Mouse (Mus musculus) liver, embryonic 16.5 days (tissue): Measurements from ENCODE around the gene Sorbs1. TPM values are rescaled to one million over a fixed set of nuclear protein-coding genes. Genes with fewer than 3 reads are reported as not detected.
A peak's percentile ranks its signal among the peaks of the same experiment; 100 is the strongest.

Source experiments
- ATAC-seq: fragments of 200-750 bp; cut with Nextera tagmentation; 2 replicates; pipeline ENCODE4 v1.8.0; 2017; ENCODE audit warnings: low read depth, mild to moderate bottlenecking, moderate number of reproducible peaks, moderate library complexity
- H3K27ac ChIP-seq: fragments of 300-500 bp; sonication (generic); 2 replicates; pipeline ENCODE4 v1.5.1; 2014; ENCODE audit warnings: mild to moderate bottlenecking, low read length
- H3K27me3 ChIP-seq: fragments of 300-500 bp; sonication (generic); 2 replicates; pipeline ENCODE4 v1.6.1; 2014; ENCODE audit warnings: low read depth, low read length, mixed read lengths; ENCODE audit not compliant: control insufficient read depth, insufficient read depth
- H3K36me3 ChIP-seq: fragments of 300-500 bp; sonication (generic); 2 replicates; pipeline ENCODE4 v1.6.1; 2014; ENCODE audit warnings: mild to moderate bottlenecking; ENCODE audit not compliant: control insufficient read depth, insufficient read depth
- H3K4me1 ChIP-seq: fragments of 300-500 bp; sonication (generic); 2 replicates; pipeline ENCODE4 v1.6.1; 2014; ENCODE audit warnings: low read depth, low read length, mixed read lengths; ENCODE audit not compliant: control insufficient read depth
- H3K4me2 ChIP-seq: fragments of 300-500 bp; sonication (generic); 2 replicates; pipeline ENCODE4 v1.6.1; 2014; ENCODE audit warnings: low read depth, low read length, mixed read lengths
- H3K4me3 ChIP-seq: fragments of 300-500 bp; sonication (generic); 2 replicates; pipeline ENCODE4 v1.5.1; 2014; ENCODE audit warnings: low read depth, mild to moderate bottlenecking, low read length
- H3K9ac ChIP-seq: fragments of 300-500 bp; sonication (generic); 2 replicates; pipeline ENCODE4 v1.6.1; 2014; ENCODE audit warnings: low read depth, low read length
- H3K9me3 ChIP-seq: fragments of 300-500 bp; sonication (generic); replicated peaks from 2 replicates; pipeline ENCODE4 v1.6.1; 2016; ENCODE audit warnings: low read length; ENCODE audit not compliant: control insufficient read depth
- WGBS: fragments of 180-500 bp; shearing (Covaris S2); extraction: QIAGEN DNeasy Blood & Tissue Kit; methylation state at CpG from one replicate; pipeline ENCODE4 v1.1.7; 2014; ENCODE audit not compliant: insufficient replicate concordance; 5-methylcytosine and 5-hydroxymethylcytosine counted together
- polyA plus RNA-seq: library from polyadenylated mRNA; unstranded; fragments of >200 nt; fragmentation: Nextera tagmentation; extraction: Ambion mirVana; gene quantifications from 2 replicates; pipeline ENCODE4 v1.2.1, GENCODE M21; 2015

Sorbs1 gene
- polyA plus RNA-seq, 1 experiment from 2014 or later, result 39.6 TPM

DNA sequence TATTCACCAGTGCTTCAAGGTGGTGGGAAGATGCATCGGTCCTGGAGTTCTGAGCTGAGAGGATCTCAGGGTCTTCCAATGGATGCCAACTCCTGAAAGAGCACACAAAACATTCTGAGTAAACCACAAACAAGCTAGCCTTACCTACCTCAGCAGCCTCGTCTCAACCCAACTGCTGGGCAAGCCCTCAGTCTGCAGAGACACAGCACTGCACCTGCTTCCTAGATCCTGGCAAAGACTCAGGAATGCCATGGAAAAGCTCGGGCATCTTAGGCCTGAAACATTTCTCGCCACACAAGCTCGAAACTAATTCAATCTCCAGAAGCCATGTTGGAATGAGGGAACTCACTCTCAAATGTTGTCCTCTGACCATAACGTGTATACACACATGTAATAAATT, 62.3 kb downstream of the Sorbs1 start:
- 79% methylated on average over 6 of the region's 6 CpGs for WGBS

DNA sequence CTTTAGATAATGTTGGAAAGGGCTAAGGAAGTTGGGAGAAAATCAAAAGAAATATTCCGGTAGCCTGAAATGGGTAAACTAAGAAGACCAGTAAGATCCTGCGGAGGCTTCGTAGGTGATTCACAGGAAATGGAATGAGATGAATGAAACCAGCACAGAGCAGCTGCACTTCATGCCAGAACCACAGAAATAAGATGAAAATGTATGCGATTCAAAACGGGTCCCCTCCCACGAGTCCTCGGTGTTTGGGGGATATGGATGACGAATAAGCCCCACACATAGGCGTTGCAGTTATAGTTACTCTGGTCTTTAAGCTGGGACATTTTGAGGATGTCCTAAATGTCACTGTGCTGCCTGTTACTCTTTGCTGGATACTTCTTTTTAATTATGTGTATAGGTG, 67.1 kb downstream of the Sorbs1 start:
- ATAC-seq, result no peak
- H3K4me3 ChIP-seq, result no peak overlapping the region
- H3K9ac ChIP-seq, result no peak overlapping the region
- no peaks in the 10 kb centered on the region for H3K9me3 ChIP-seq
- peaks cover 12% of the 10 kb centered on the region for H3K4me1 ChIP-seq
- H3K4me2 ChIP-seq, result no peak overlapping the region
- H3K27me3 ChIP-seq, result no peaks in the 10 kb centered on the region
- WGBS, result 88% methylated on average over 9 of the region's 9 CpGs
- H3K27ac ChIP-seq, result no peak overlapping the region
- H3K36me3 ChIP-seq, result peaks cover 3% of the 10 kb centered on the region; the same call in 1 of the 2 replicates

More for the DNA sequence above, 62.3 kb downstream of the Sorbs1 start:
- Histone ChIP-seq H3K36me3 (peaks cover 3% of the 10 kb centered on the region), H3K9ac (no peak overlapping the region), H3K4me3 (no peak overlapping the region), H3K27ac (no peak overlapping the region), H3K9me3 (no peaks in the 10 kb centered on the region), H3K4me2 (no peak overlapping the region), H3K27me3 (no peaks in the 10 kb centered on the region), H3K4me1 (no peaks in the 10 kb centered on the region)
- no peak for ATAC-seq

DNA sequence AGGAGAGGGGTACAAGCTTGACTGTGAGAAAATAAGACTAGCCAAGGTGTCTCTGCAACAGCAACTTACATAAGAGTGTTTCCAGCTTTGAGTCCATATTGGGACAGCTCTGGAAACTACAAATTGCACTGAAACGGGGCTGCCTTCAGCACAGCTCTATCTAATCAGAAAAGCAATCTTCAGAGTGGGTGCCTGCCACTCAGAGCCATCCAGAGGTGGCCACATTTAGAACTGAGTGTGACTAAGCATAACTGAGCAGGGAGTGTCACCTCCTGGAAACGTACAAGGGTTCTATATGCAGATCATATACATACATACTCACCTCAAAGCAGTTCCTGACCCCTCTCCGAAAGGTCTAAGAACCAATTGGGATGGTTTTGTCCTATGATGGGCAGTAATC, 71.2 kb downstream of the Sorbs1 start:
- Histone ChIP-seq H3K9me3 (no peaks in the 10 kb centered on the region), H3K4me2 (no peak overlapping the region), H3K27ac (0 out of 2 replicates have a peak overlapping the region, but pooled peaks have one; percentile 30), H3K4me3 (no peak overlapping the region), H3K36me3 (no peaks in the 10 kb centered on the region), H3K4me1 (peaks cover 15% of the 10 kb centered on the region), H3K9ac (no peak overlapping the region), H3K27me3 (no peaks in the 10 kb centered on the region)
- WGBS, result 23% methylated on average over 3 of the region's 3 CpGs
- ATAC-seq, result peak; percentile 81

DNA sequence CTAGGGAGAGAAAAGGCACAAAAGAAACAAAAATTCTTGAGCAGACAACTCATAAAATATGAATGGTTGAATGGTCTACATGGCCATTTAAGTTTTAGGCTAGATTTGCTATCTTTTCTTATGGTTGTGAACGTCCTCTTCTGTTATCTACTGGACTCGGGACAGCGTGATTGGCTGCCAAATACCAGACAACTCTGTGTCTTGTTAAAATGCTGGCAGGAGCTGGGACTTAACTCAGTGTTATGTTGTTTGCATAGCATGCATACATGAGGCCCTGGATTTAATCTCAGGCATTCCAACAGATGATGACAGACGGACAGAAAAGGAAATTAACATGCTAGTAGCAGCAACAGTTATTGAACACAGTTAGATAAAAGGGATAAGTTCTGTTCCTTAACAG, 72.6 kb downstream of the Sorbs1 start:
- Histone ChIP-seq H3K36me3 (no peaks in the 10 kb centered on the region), H3K9me3 (no peaks in the 10 kb centered on the region), H3K4me2 (no peak overlapping the region), H3K27ac (no peak overlapping the region), H3K27me3 (no peaks in the 10 kb centered on the region), H3K4me1 (peaks cover 18% of the 10 kb centered on the region), H3K4me3 (no peak overlapping the region), H3K9ac (no peak overlapping the region)
- 52% methylated on average over 4 of the region's 4 CpGs for WGBS
- ATAC-seq, result no peak

DNA sequence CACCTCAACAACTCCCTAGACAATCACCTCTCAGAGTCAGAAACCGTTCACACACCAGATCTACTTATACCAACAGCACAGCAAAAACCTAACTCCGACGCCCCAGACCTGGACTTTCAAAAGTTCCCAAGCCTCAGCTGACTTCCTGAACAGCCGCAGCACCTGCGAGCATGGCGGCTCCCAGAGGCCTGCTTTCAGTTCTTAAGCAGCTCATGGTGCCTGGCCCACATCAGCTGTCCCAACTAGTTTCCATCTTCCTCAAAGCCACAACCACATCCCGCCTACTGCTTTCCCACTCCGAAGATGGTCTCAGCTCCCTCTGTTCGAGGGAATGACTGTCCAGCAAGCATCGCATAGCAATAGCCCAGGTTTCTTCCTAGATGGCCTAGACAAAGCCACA, 74.7 kb downstream of the Sorbs1 start:
- Histone ChIP-seq H3K4me3 (no peak overlapping the region), H3K4me1 (peaks cover 18% of the 10 kb centered on the region), H3K4me2 (no peak overlapping the region), H3K27me3 (no peaks in the 10 kb centered on the region), H3K36me3 (no peaks in the 10 kb centered on the region), H3K9me3 (no peaks in the 10 kb centered on the region), H3K9ac (no peak overlapping the region), H3K27ac (no peak overlapping the region)
- ATAC-seq, result no peak
- 86% methylated on average over 10 of the region's 10 CpGs for WGBS

DNA sequence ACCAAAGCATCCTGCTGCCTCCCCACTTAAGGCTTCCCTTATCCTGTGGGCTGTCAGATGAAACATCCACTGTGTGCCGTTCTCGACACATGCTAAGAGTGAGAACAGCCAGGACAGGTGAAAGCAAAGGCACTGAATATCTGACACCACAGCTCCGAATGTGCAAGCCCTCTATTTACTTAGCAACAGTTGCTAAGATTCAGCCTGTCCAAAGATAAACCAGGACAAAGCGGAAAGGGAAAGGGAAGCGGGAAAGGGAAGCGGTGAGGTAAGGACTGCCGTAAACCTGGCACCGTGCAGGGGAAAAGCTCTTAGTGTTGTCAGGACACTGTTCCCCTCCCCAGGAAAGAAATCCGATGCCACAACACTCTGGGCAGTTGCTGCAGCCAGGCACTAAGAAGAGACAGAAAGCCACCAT, 75.9 kb downstream of the Sorbs1 start:
- Histone ChIP-seq H3K4me2 (peak overlapping the region; percentile 23; the same call in 1 of the 2 replicates), H3K36me3 (no peaks in the 10 kb centered on the region), H3K27me3 (no peaks in the 10 kb centered on the region), H3K9me3 (no peaks in the 10 kb centered on the region), H3K9ac (no peak overlapping the region), H3K4me1 (peaks cover 13% of the 10 kb centered on the region), H3K4me3 (no peak overlapping the region), H3K27ac (peak overlapping the region; percentile 52)
- peak; percentile 61 for ATAC-seq
- 58% methylated on average over 9 of the region's 9 CpGs for WGBS

DNA sequence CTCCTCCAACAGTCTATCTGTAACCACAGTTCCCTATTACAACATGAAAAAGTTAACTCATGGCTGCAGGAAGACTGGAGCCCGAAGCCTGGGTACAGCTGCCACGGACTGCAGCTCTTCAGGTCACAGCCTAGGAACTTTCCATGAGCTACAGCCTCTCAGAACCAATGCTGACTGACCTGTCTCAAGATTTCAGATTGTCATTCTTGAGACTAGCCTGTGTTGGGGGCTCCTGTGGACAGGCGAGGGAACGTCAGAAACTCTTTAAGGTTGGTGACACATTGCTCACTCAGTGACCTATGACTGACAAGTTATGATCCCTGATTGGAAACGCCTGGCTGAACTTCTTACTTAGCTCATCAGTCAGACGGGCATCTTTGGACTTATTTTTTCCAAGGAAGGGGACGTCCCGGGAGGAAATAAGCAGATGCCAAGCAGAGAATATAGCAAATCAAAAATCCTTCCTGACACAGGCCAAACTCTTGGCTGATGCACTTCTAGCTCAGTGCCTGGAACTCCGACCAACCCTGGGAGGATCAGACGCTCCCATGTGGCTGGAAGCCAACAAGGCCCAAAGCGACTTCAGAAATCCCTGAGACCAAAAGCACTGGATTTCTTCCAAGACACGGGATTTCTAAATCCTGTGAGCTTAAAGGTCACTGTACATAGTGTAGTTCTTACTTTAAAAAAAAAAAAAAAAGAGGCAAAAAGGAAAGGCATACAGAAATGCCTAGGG, 76.9 kb downstream of the Sorbs1 start:
- H3K4me1 ChIP-seq, result peaks cover 6% of the 10 kb centered on the region; the same call in 1 of the 2 replicates
- H3K27me3 ChIP-seq, result no peaks in the 10 kb centered on the region
- no peak overlapping the region for H3K4me3 ChIP-seq
- ATAC-seq, result 0 out of 2 replicates have a peak, but pooled peaks have one; percentile 14
- H3K4me2 ChIP-seq, result no peak overlapping the region
- 69% methylated on average over 12 of the region's 12 CpGs for WGBS
- H3K9ac ChIP-seq, result no peak overlapping the region
- no peaks in the 10 kb centered on the region for H3K9me3 ChIP-seq
- H3K36me3 ChIP-seq, result no peaks in the 10 kb centered on the region
- no peak overlapping the region for H3K27ac ChIP-seq

DNA sequence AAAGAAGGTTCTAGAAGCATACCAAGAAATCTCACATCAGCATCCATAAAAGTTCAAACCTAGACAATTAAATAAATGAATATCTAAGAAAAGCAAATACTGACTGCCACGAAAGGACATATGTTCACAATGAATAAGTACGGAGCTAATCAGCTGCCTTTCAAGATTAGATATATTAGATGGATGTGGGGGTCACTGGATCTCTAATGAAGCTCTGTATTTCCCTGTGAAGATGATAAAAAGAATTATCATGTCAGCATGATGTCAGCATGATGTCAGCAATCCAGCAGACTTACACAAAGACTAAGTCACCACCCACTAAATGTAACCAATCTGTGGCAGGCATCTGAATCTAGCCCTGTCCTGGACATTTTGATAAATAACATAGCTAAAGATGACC, 77.8 kb downstream of the Sorbs1 start:
- Histone ChIP-seq H3K4me2 (no peak overlapping the region), H3K36me3 (no peaks in the 10 kb centered on the region), H3K4me3 (no peak overlapping the region), H3K27ac (no peak overlapping the region), H3K9me3 (no peaks in the 10 kb centered on the region), H3K9ac (no peak overlapping the region), H3K27me3 (no peaks in the 10 kb centered on the region), H3K4me1 (peaks cover 6% of the 10 kb centered on the region; the same call in 1 of the 2 replicates)
- ATAC-seq, result no peak
- 85% methylated on average over 2 of the region's 2 CpGs for WGBS

DNA sequence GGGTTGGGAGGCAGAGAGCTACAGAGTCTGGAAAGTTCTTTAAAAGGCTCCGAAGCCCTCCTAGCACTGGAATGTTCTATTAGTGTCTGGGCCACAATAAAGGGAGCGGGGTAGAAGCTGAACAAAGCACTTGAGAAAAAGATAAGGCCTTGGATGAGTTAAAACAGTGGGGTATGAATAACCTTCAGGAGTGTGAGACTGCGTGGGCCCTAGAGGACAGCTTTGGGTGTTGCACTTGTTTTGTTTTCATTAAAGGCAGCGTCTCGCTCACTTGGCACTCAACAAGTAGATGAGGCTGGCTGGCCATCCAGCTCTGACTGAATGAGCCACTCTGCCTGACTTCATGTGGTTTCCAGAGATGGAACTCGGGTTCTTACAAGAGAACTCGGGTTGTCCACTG, 78.5 kb downstream of the Sorbs1 start:
- Histone ChIP-seq H3K36me3 (no peaks in the 10 kb centered on the region), H3K4me3 (no peak overlapping the region), H3K4me2 (no peak overlapping the region), H3K27me3 (no peaks in the 10 kb centered on the region), H3K9me3 (no peaks in the 10 kb centered on the region), H3K9ac (no peak overlapping the region), H3K27ac (no peak overlapping the region), H3K4me1 (peaks cover 6% of the 10 kb centered on the region; the same call in 1 of the 2 replicates)
- no peak for ATAC-seq
- 76% methylated on average over 7 of the region's 7 CpGs for WGBS
